Mouse (Mus musculus) CH12.LX (cell line): ENCODE data around the gene Zfp638. TPM values are rescaled to one million over a fixed set of nuclear protein-coding genes. Genes with fewer than 3 reads are reported as not detected.

Experiments used
- DNase-seq: peaks from one replicate; pipeline ENCODE4 v3.0.0-alpha.2; 2013; ENCODE audit errors: extremely low read depth
- H3K27ac ChIP-seq: 2 replicates; pipeline ENCODE4 v1.5.1; 2012; ENCODE audit warnings: low read depth, mild to moderate bottlenecking, control low read depth, moderate library complexity; ENCODE audit not compliant: insufficient read depth
- H3K27me3 ChIP-seq: replicated peaks from 2 replicates; pipeline ENCODE3; 2012; ENCODE audit warnings: inconsistent platforms
- H3K36me3 ChIP-seq, 2 experiments: replicated peaks in 1 of 2; 2 replicates each; pipeline versions ENCODE3 to v1.6.1; 2012; ENCODE audit warnings: inconsistent platforms in 1 of 2, low read length in 1 of 2, mild to moderate bottlenecking in 1 of 2, mixed read lengths in 1 of 2, moderate library complexity in 1 of 2; ENCODE audit not compliant: control insufficient read depth in 1 of 2, insufficient read depth in 1 of 2
- H3K4me1 ChIP-seq, 2 experiments: 2 replicates each; pipeline ENCODE4 v1.6.1; 2012; ENCODE audit warnings: inconsistent platforms in 1 of 2, moderate library complexity in 1 of 2; ENCODE audit not compliant: insufficient read depth in 2 of 2, control insufficient read depth in 1 of 2
- H3K4me2 ChIP-seq: 2 replicates; pipeline ENCODE4 v1.6.1; 2012; ENCODE audit warnings: low read depth, mild to moderate bottlenecking, control low read depth; ENCODE audit not compliant: poor library complexity, insufficient read depth, severe bottlenecking
- H3K4me3 ChIP-seq, 3 experiments: fragments of 150-350 bp in 1 of 3; sonication (generic) in 1 of 3; replicated peaks in 1 of 3; 2 replicates each; pipeline versions ENCODE3 to v1.5.1; 2011 to 2012; ENCODE audit warnings: low read depth in 2 of 3, low read length in 2 of 3, mild to moderate bottlenecking in 2 of 3, moderate library complexity in 2 of 3, control low read depth in 1 of 3, improper control_type of control experiment in 1 of 3, inconsistent platforms in 1 of 3, mixed read lengths in 1 of 3; ENCODE audit not compliant: poor library complexity in 1 of 3
- H3K79me2 ChIP-seq: replicated peaks from 2 replicates; pipeline ENCODE4 v1.6.1; 2012; ENCODE audit warnings: mild to moderate bottlenecking, moderate library complexity; ENCODE audit not compliant: control insufficient read depth, poor library complexity, insufficient read depth, severe bottlenecking; ENCODE audit errors: extremely low read depth
- H3K9ac ChIP-seq: 2 replicates; pipeline ENCODE4 v1.6.1; 2012; ENCODE audit warnings: low read depth, mild to moderate bottlenecking, control low read depth, moderate library complexity; ENCODE audit not compliant: insufficient read depth
- H3K9me3 ChIP-seq: replicated peaks from 2 replicates; pipeline ENCODE3; 2012; ENCODE audit warnings: low read length, inconsistent platforms, mixed read lengths
- CTCF ChIP-seq, 2 experiments: IDR thresholded peaks in 1 of 2; conservative IDR thresholded peaks in 1 of 2; 2 replicates each; pipeline ENCODE4 v1.5.1; 2011 to 2012; ENCODE audit warnings: low read depth in 2 of 2, low read length in 2 of 2, improper control_type of control experiment in 1 of 2, inconsistent platforms in 1 of 2, mild to moderate bottlenecking in 1 of 2, moderate library complexity in 1 of 2
- E2F4 ChIP-seq: IDR thresholded peaks from 2 replicates; pipeline ENCODE4 v1.6.1; 2011; ENCODE audit warnings: low read depth, low read length, improper control_type of control experiment; ENCODE audit not compliant: insufficient replicate concordance
- ELF1 ChIP-seq: IDR thresholded peaks from 2 replicates; pipeline ENCODE4 v1.6.1; 2014; ENCODE audit warnings: low read depth, mild to moderate bottlenecking, inconsistent platforms, low read length, improper control_type of control experiment
- ETS1 ChIP-seq: conservative IDR thresholded peaks from 2 replicates; pipeline ENCODE4 v1.6.1; 2012; ENCODE audit warnings: low read depth, mild to moderate bottlenecking, inconsistent platforms, low read length, improper control_type of control experiment, moderate library complexity
- HCFC1 ChIP-seq: IDR thresholded peaks from 2 replicates; pipeline ENCODE4 v1.6.1; 2012; ENCODE audit warnings: low read depth, mild to moderate bottlenecking, inconsistent platforms, low read length, improper control_type of control experiment
- JUN ChIP-seq: IDR thresholded peaks from 2 replicates; pipeline ENCODE4 v1.6.1; 2011; ENCODE audit warnings: low read depth, mild to moderate bottlenecking, low read length, improper control_type of control experiment, moderate library complexity; ENCODE audit not compliant: insufficient read depth
- JUND ChIP-seq: conservative IDR thresholded peaks from 2 replicates; pipeline ENCODE4 v1.6.1; 2011; ENCODE audit warnings: low read depth, low read length, improper control_type of control experiment
- MYC ChIP-seq: IDR thresholded peaks from 2 replicates; pipeline ENCODE4 v1.6.1; 2011; ENCODE audit warnings: low read depth, mild to moderate bottlenecking, improper control_type of control experiment, low read length
- NELFE ChIP-seq: IDR thresholded peaks from 2 replicates; pipeline ENCODE4 v1.6.1; 2011; ENCODE audit warnings: low read depth, low read length, improper control_type of control experiment
- POLR2AphosphoS2 ChIP-seq: IDR thresholded peaks from 2 replicates; pipeline ENCODE4 v1.6.1; 2011; ENCODE audit warnings: low read depth, low read length, improper control_type of control experiment
- RAD21 ChIP-seq: IDR thresholded peaks from 2 replicates; pipeline ENCODE4 v1.6.1; 2011; ENCODE audit warnings: low read depth, mild to moderate bottlenecking, low read length, improper control_type of control experiment, moderate library complexity
- SMC3 ChIP-seq: IDR thresholded peaks from 2 replicates; pipeline ENCODE4 v1.6.1; 2011; ENCODE audit warnings: low read depth, low read length, improper control_type of control experiment
- USF1 ChIP-seq: IDR thresholded peaks from 2 replicates; pipeline ENCODE4 v1.6.1; 2014; ENCODE audit warnings: low read depth, mild to moderate bottlenecking, inconsistent platforms, low read length, improper control_type of control experiment
- ZMIZ1 ChIP-seq: IDR thresholded peaks from 2 replicates; pipeline ENCODE4 v1.6.1; 2012; ENCODE audit warnings: low read depth, mild to moderate bottlenecking, inconsistent platforms, low read length, improper control_type of control experiment
- ZNF384 ChIP-seq: IDR thresholded peaks from 2 replicates; pipeline ENCODE4 v1.6.1; 2012; ENCODE audit warnings: low read depth, low read length, improper control_type of control experiment, inconsistent platforms
- dilution Hi-C: fragments of 300-500 bp; cut with MboI; formaldehyde crosslinking; loops from 2 replicates; pipeline ENCODE4 v1.14.3; 2020; ENCODE audit warnings: low sequenced_read_pairs; ENCODE audit not compliant: extremely low pct_unique_long_range_greater_than_20kb, extremely low pct_ligation_motif_present
- in situ Hi-C: fragments of 300-500 bp; cut with MboI; formaldehyde crosslinking; loops from 3 replicates; pipeline ENCODE4 v1.14.3; 2019; ENCODE audit warnings: low sequenced_read_pairs, low pct_ligation_motif_present, low pct_unique_long_range_greater_than_20kb, mixed read lengths
- polyA plus RNA-seq: library from polyadenylated mRNA; unstranded; fragments of >175 nt; gene quantifications from 2 replicates; pipeline ENCODE4 v1.2.1, GENCODE M21; 2012; ENCODE audit warnings: low read depth; ENCODE audit not compliant: insufficient read length
- total RNA-seq, 2 experiments: library from RNA; depleted of rRNA; stranded (reverse); fragments of 300-350 nt in 1 of 2; fragments of >200 nt in 1 of 2; gene quantifications; 2 replicates each; pipeline ENCODE4 v1.2.3; 2012 to 2014

The Zfp638 gene
- total and polyA plus RNA-seq, 3 experiments, result 42.1 to 57.3 (median 48.0) TPM

DNA sequence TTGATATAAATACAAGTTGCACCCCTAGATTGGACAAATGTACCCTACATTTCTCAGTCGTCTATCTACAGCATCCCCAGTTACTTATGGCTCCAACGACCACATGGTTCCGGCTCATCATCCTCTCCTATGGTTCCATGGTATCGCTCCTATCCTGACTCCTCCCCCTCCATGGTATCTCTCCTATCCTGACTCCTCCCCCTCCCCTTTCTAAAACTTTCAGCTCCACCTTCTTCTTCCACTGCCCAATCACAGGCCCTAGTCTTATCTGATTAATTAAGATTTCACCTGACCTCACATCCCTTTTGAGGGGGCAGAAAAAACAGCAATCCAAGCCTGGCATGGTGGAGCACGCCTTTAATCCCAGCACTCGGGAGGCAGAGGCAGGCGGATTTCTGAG, 149.9 kb downstream of the Zfp638 start:
- H3K27me3 ChIP-seq, result no peaks in the 10 kb centered on the region

DNA sequence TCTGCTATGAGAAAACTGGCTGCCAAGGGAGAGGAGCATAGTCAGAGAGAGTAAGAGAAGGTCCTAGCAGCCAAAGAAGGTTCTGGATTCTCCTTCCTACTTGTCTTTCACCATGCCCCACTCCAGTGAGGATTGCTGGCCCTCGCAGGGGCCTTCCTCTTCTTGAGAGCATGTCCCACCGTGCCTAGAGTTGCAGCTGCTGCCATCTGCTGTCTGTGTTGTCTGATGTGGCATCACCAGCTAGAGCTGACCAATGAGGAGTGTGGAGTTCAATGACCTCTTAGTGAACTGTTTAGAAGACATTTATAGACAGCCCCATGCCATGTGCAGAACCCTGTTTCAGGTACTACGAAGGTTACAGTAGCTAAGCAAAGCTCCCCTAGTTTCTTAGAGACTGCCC, 150.5 kb downstream of the Zfp638 start:
- Histone ChIP-seq H3K27ac (no peak overlapping the region), H3K4me3 (no peak overlapping the region), H3K9me3 (no peaks in the 10 kb centered on the region), H3K27me3 (no peaks in the 10 kb centered on the region), H3K4me1 (peaks cover 0 to 17% of the 10 kb centered on the region in 2 experiments; a peak in 2 of 4 replicates), H3K36me3 (no peaks in the 10 kb centered on the region), H3K79me2 (no peaks in the 10 kb centered on the region), H3K9ac (no peak overlapping the region), H3K4me2 (no peak overlapping the region)
- TF ChIP-seq JUN (no peak), CTCF (conservative IDR thresholded peaks at IDR 0.05 in 1 of 2, IDR thresholded peaks at IDR 0.05 in 1 of 2; ENCODE audit: low read depth in 2 of 2, low read length in 2 of 2) (peak in 1 of 2 experiments; percentile 61; a peak in 2 of 4 replicates), SMC3 (peak; percentile 64), RAD21 (peak; percentile 44), ZNF384 (0 out of 2 replicates have a peak, but pooled peaks have one; percentile 28)
- DNase-seq, result peak; percentile 45
- dilution Hi-C loops, result no loop called here
- in situ Hi-C loops, result loop anchor here (5.0 kb wide), 1 partner anchor 40 kb away; no protein-coding TSS in a partner anchor

More for the DNA sequence above, 149.9 kb downstream of the Zfp638 start:
- DNase-seq, result no peak
- Histone ChIP-seq H3K4me2 (no peak overlapping the region), H3K4me1 (peaks cover 0 to 17% of the 10 kb centered on the region in 2 experiments; a peak in 2 of 4 replicates), H3K4me3 (no peak overlapping the region), H3K9me3 (no peaks in the 10 kb centered on the region)
- in situ Hi-C loops, result loop anchor here (5.0 kb wide), 1 partner anchor 40 kb away; no protein-coding TSS in a partner anchor
- TF ChIP-seq POLR2AphosphoS2, result no peak
- TF ChIP-seq E2F4, result no peak
- no peak for TF ChIP-seq JUND
- TF ChIP-seq MYC, result no peak
- no peak for TF ChIP-seq USF1
- no peak for TF ChIP-seq JUN
- no peak for TF ChIP-seq NELFE
- no peak for TF ChIP-seq ETS1
- TF ChIP-seq HCFC1, result no peak
- no peak for TF ChIP-seq ELF1
- TF ChIP-seq ZMIZ1, result no peak
- TF ChIP-seq, all 38 proteins: peak for 0
- Histone ChIP-seq H3K27ac (no peak overlapping the region), H3K79me2 (no peaks in the 10 kb centered on the region), H3K36me3 (no peaks in the 10 kb centered on the region), H3K9ac (no peak overlapping the region)
- dilution Hi-C loops, result no loop called here
